Mouse (Mus musculus) CH12.LX (cell line): ENCODE measurements around the gene Slc17a9. TPM values are rescaled to one million over a fixed set of nuclear protein-coding genes. Genes with fewer than 3 reads are reported as not detected.

ENCODE experiments used
- DNase-seq: peaks from one replicate; pipeline ENCODE4 v3.0.0-alpha.2; 2013; ENCODE audit errors: extremely low read depth
- H3K27ac ChIP-seq: 2 replicates; pipeline ENCODE4 v1.5.1; 2012; ENCODE audit warnings: low read depth, mild to moderate bottlenecking, control low read depth, moderate library complexity; ENCODE audit not compliant: insufficient read depth
- H3K27me3 ChIP-seq: replicated peaks from 2 replicates; pipeline ENCODE3; 2012; ENCODE audit warnings: inconsistent platforms
- H3K36me3 ChIP-seq, 2 experiments: replicated peaks in 1 of 2; 2 replicates each; pipeline versions ENCODE3 to v1.6.1; 2012; ENCODE audit warnings: inconsistent platforms in 1 of 2, low read length in 1 of 2, mild to moderate bottlenecking in 1 of 2, mixed read lengths in 1 of 2, moderate library complexity in 1 of 2; ENCODE audit not compliant: control insufficient read depth in 1 of 2, insufficient read depth in 1 of 2
- H3K4me1 ChIP-seq, 2 experiments: 2 replicates each; pipeline ENCODE4 v1.6.1; 2012; ENCODE audit warnings: inconsistent platforms in 1 of 2, moderate library complexity in 1 of 2; ENCODE audit not compliant: insufficient read depth in 2 of 2, control insufficient read depth in 1 of 2
- H3K4me2 ChIP-seq: 2 replicates; pipeline ENCODE4 v1.6.1; 2012; ENCODE audit warnings: low read depth, mild to moderate bottlenecking, control low read depth; ENCODE audit not compliant: poor library complexity, insufficient read depth, severe bottlenecking
- H3K4me3 ChIP-seq, 3 experiments: fragments of 150-350 bp in 1 of 3; sonication (generic) in 1 of 3; replicated peaks in 1 of 3; 2 replicates each; pipeline versions ENCODE3 to v1.5.1; 2011 to 2012; ENCODE audit warnings: low read depth in 2 of 3, low read length in 2 of 3, mild to moderate bottlenecking in 2 of 3, moderate library complexity in 2 of 3, control low read depth in 1 of 3, improper control_type of control experiment in 1 of 3, inconsistent platforms in 1 of 3, mixed read lengths in 1 of 3; ENCODE audit not compliant: poor library complexity in 1 of 3
- H3K79me2 ChIP-seq: replicated peaks from 2 replicates; pipeline ENCODE4 v1.6.1; 2012; ENCODE audit warnings: mild to moderate bottlenecking, moderate library complexity; ENCODE audit not compliant: control insufficient read depth, poor library complexity, insufficient read depth, severe bottlenecking; ENCODE audit errors: extremely low read depth
- H3K9ac ChIP-seq: 2 replicates; pipeline ENCODE4 v1.6.1; 2012; ENCODE audit warnings: low read depth, mild to moderate bottlenecking, control low read depth, moderate library complexity; ENCODE audit not compliant: insufficient read depth
- H3K9me3 ChIP-seq: replicated peaks from 2 replicates; pipeline ENCODE3; 2012; ENCODE audit warnings: low read length, inconsistent platforms, mixed read lengths
- BHLHE40 ChIP-seq: IDR thresholded peaks from 2 replicates; pipeline ENCODE4 v1.6.1; 2011; ENCODE audit warnings: mild to moderate bottlenecking, low read depth, low read length, improper control_type of control experiment
- CHD1 ChIP-seq: IDR thresholded peaks from 2 replicates; pipeline ENCODE4 v1.6.1; 2012; ENCODE audit warnings: low read depth, low read length, improper control_type of control experiment, inconsistent platforms
- CHD2 ChIP-seq: IDR thresholded peaks from 2 replicates; pipeline ENCODE4 v1.6.1; 2011; ENCODE audit warnings: low read length, improper control_type of control experiment
- CTCF ChIP-seq, 2 experiments: IDR thresholded peaks in 1 of 2; conservative IDR thresholded peaks in 1 of 2; 2 replicates each; pipeline ENCODE4 v1.5.1; 2011 to 2012; ENCODE audit warnings: low read depth in 2 of 2, low read length in 2 of 2, improper control_type of control experiment in 1 of 2, inconsistent platforms in 1 of 2, mild to moderate bottlenecking in 1 of 2, moderate library complexity in 1 of 2
- E2F4 ChIP-seq: IDR thresholded peaks from 2 replicates; pipeline ENCODE4 v1.6.1; 2011; ENCODE audit warnings: low read depth, low read length, improper control_type of control experiment; ENCODE audit not compliant: insufficient replicate concordance
- ELF1 ChIP-seq: IDR thresholded peaks from 2 replicates; pipeline ENCODE4 v1.6.1; 2014; ENCODE audit warnings: low read depth, mild to moderate bottlenecking, inconsistent platforms, low read length, improper control_type of control experiment
- EP300 ChIP-seq: IDR thresholded peaks from 2 replicates; pipeline ENCODE4 v1.6.1; 2011; ENCODE audit warnings: low read length, improper control_type of control experiment
- ETS1 ChIP-seq: conservative IDR thresholded peaks from 2 replicates; pipeline ENCODE4 v1.6.1; 2012; ENCODE audit warnings: low read depth, mild to moderate bottlenecking, inconsistent platforms, low read length, improper control_type of control experiment, moderate library complexity
- GABPA ChIP-seq: IDR thresholded peaks from 2 replicates; pipeline ENCODE4 v1.6.1; 2012; ENCODE audit warnings: low read depth, low read length, improper control_type of control experiment, inconsistent platforms; ENCODE audit not compliant: insufficient replicate concordance
- HCFC1 ChIP-seq: IDR thresholded peaks from 2 replicates; pipeline ENCODE4 v1.6.1; 2012; ENCODE audit warnings: low read depth, mild to moderate bottlenecking, inconsistent platforms, low read length, improper control_type of control experiment
- IRF4 ChIP-seq: IDR thresholded peaks from 2 replicates; pipeline ENCODE4 v1.6.1; 2014; ENCODE audit warnings: low read depth, mild to moderate bottlenecking, inconsistent platforms, low read length, improper control_type of control experiment
- JUN ChIP-seq: IDR thresholded peaks from 2 replicates; pipeline ENCODE4 v1.6.1; 2011; ENCODE audit warnings: low read depth, mild to moderate bottlenecking, low read length, improper control_type of control experiment, moderate library complexity; ENCODE audit not compliant: insufficient read depth
- JUND ChIP-seq: conservative IDR thresholded peaks from 2 replicates; pipeline ENCODE4 v1.6.1; 2011; ENCODE audit warnings: low read depth, low read length, improper control_type of control experiment
- KAT2A ChIP-seq: IDR thresholded peaks from 2 replicates; pipeline ENCODE4 v1.6.1; 2012; ENCODE audit warnings: low read length, improper control_type of control experiment, inconsistent platforms; ENCODE audit not compliant: insufficient replicate concordance
- MAFK ChIP-seq: IDR thresholded peaks from 2 replicates; pipeline ENCODE4 v1.6.1; 2011; ENCODE audit warnings: low read length, improper control_type of control experiment; ENCODE audit not compliant: insufficient replicate concordance
- MAX ChIP-seq: IDR thresholded peaks from 2 replicates; pipeline ENCODE4 v1.6.1; 2011; ENCODE audit warnings: low read length, improper control_type of control experiment
- MAZ ChIP-seq: IDR thresholded peaks from 2 replicates; pipeline ENCODE4 v1.6.1; 2012; ENCODE audit warnings: low read depth, mild to moderate bottlenecking, inconsistent platforms, low read length, improper control_type of control experiment, moderate library complexity
- MEF2A ChIP-seq: IDR thresholded peaks from 2 replicates; pipeline ENCODE4 v1.6.1; 2014; ENCODE audit warnings: low read depth, mild to moderate bottlenecking, inconsistent platforms, low read length, improper control_type of control experiment, borderline replicate concordance
- MXI1 ChIP-seq: IDR thresholded peaks from 2 replicates; pipeline ENCODE4 v1.6.1; 2011; ENCODE audit warnings: mild to moderate bottlenecking, low read depth, low read length, improper control_type of control experiment
- MYC ChIP-seq: IDR thresholded peaks from 2 replicates; pipeline ENCODE4 v1.6.1; 2011; ENCODE audit warnings: low read depth, mild to moderate bottlenecking, improper control_type of control experiment, low read length
- NELFE ChIP-seq: IDR thresholded peaks from 2 replicates; pipeline ENCODE4 v1.6.1; 2011; ENCODE audit warnings: low read depth, low read length, improper control_type of control experiment
- NRF1 ChIP-seq: IDR thresholded peaks from 2 replicates; pipeline ENCODE4 v1.6.1; 2014; ENCODE audit warnings: low read depth, mild to moderate bottlenecking, inconsistent platforms, low read length, improper control_type of control experiment, moderate library complexity
- PAX5 ChIP-seq: IDR thresholded peaks from 2 replicates; pipeline ENCODE4 v1.6.1; 2012; ENCODE audit warnings: low read length, inconsistent platforms, mixed read lengths
- POLR2A ChIP-seq: IDR thresholded peaks from 2 replicates; pipeline ENCODE4 v1.6.1; 2011; ENCODE audit warnings: low read depth, mild to moderate bottlenecking, improper control_type of control experiment, low read length
- POLR2AphosphoS2 ChIP-seq: IDR thresholded peaks from 2 replicates; pipeline ENCODE4 v1.6.1; 2011; ENCODE audit warnings: low read depth, low read length, improper control_type of control experiment
- RAD21 ChIP-seq: IDR thresholded peaks from 2 replicates; pipeline ENCODE4 v1.6.1; 2011; ENCODE audit warnings: low read depth, mild to moderate bottlenecking, low read length, improper control_type of control experiment, moderate library complexity
- RCOR1 ChIP-seq: conservative IDR thresholded peaks from 2 replicates; pipeline ENCODE4 v1.6.1; 2012; ENCODE audit warnings: low read depth, mild to moderate bottlenecking, inconsistent platforms, low read length, improper control_type of control experiment
- SIN3A ChIP-seq: IDR thresholded peaks from 2 replicates; pipeline ENCODE4 v1.6.1; 2012; ENCODE audit warnings: low read length, improper control_type of control experiment, inconsistent platforms
- SMC3 ChIP-seq: IDR thresholded peaks from 2 replicates; pipeline ENCODE4 v1.6.1; 2011; ENCODE audit warnings: low read depth, low read length, improper control_type of control experiment
- TBP ChIP-seq: conservative IDR thresholded peaks from 2 replicates; pipeline ENCODE4 v1.6.1; 2011; ENCODE audit warnings: low read depth, low read length, improper control_type of control experiment
- TCF12 ChIP-seq: IDR thresholded peaks from 2 replicates; pipeline ENCODE4 v1.6.1; 2014; ENCODE audit warnings: low read depth, mild to moderate bottlenecking, inconsistent platforms, low read length, improper control_type of control experiment
- UBTF ChIP-seq: IDR thresholded peaks from 2 replicates; pipeline ENCODE4 v1.6.1; 2012; ENCODE audit warnings: low read depth, mild to moderate bottlenecking, inconsistent platforms, low read length, improper control_type of control experiment, moderate library complexity
- USF1 ChIP-seq: IDR thresholded peaks from 2 replicates; pipeline ENCODE4 v1.6.1; 2014; ENCODE audit warnings: low read depth, mild to moderate bottlenecking, inconsistent platforms, low read length, improper control_type of control experiment
- USF2 ChIP-seq: conservative IDR thresholded peaks from 2 replicates; pipeline ENCODE4 v1.6.1; 2011; ENCODE audit warnings: low read depth, low read length, improper control_type of control experiment
- ZC3H11A ChIP-seq: IDR thresholded peaks from 2 replicates; pipeline ENCODE4 v1.6.1; 2012; ENCODE audit warnings: low read depth, mild to moderate bottlenecking, inconsistent platforms, low read length, improper control_type of control experiment
- ZKSCAN1 ChIP-seq: IDR thresholded peaks from 2 replicates; pipeline ENCODE4 v1.6.1; 2012; ENCODE audit warnings: low read depth, inconsistent platforms, low read length, improper control_type of control experiment, borderline replicate concordance
- ZMIZ1 ChIP-seq: IDR thresholded peaks from 2 replicates; pipeline ENCODE4 v1.6.1; 2012; ENCODE audit warnings: low read depth, mild to moderate bottlenecking, inconsistent platforms, low read length, improper control_type of control experiment
- ZNF384 ChIP-seq: IDR thresholded peaks from 2 replicates; pipeline ENCODE4 v1.6.1; 2012; ENCODE audit warnings: low read depth, low read length, improper control_type of control experiment, inconsistent platforms
- dilution Hi-C: fragments of 300-500 bp; cut with MboI; formaldehyde crosslinking; loops from 2 replicates; pipeline ENCODE4 v1.14.3; 2020; ENCODE audit warnings: low sequenced_read_pairs; ENCODE audit not compliant: extremely low pct_unique_long_range_greater_than_20kb, extremely low pct_ligation_motif_present
- in situ Hi-C: fragments of 300-500 bp; cut with MboI; formaldehyde crosslinking; loops from 3 replicates; pipeline ENCODE4 v1.14.3; 2019; ENCODE audit warnings: low sequenced_read_pairs, low pct_ligation_motif_present, low pct_unique_long_range_greater_than_20kb, mixed read lengths
- polyA plus RNA-seq: library from polyadenylated mRNA; unstranded; fragments of >175 nt; gene quantifications from 2 replicates; pipeline ENCODE4 v1.2.1, GENCODE M21; 2012; ENCODE audit warnings: low read depth; ENCODE audit not compliant: insufficient read length
- total RNA-seq, 2 experiments: library from RNA; depleted of rRNA; stranded (reverse); fragments of 300-350 nt in 1 of 2; fragments of >200 nt in 1 of 2; gene quantifications; 2 replicates each; pipeline ENCODE4 v1.2.3; 2012 to 2014

The Slc17a9 gene
- 13.4 and 16.2 TPM in 2 replicates for total RNA-seq (2012; rRNA removed)
- total RNA-seq (2014; rRNA removed), result 6.5 and 7.2 TPM in 2 replicates
- polyA plus RNA-seq, result 23.7 and 26.0 TPM in 2 replicates

DNA sequence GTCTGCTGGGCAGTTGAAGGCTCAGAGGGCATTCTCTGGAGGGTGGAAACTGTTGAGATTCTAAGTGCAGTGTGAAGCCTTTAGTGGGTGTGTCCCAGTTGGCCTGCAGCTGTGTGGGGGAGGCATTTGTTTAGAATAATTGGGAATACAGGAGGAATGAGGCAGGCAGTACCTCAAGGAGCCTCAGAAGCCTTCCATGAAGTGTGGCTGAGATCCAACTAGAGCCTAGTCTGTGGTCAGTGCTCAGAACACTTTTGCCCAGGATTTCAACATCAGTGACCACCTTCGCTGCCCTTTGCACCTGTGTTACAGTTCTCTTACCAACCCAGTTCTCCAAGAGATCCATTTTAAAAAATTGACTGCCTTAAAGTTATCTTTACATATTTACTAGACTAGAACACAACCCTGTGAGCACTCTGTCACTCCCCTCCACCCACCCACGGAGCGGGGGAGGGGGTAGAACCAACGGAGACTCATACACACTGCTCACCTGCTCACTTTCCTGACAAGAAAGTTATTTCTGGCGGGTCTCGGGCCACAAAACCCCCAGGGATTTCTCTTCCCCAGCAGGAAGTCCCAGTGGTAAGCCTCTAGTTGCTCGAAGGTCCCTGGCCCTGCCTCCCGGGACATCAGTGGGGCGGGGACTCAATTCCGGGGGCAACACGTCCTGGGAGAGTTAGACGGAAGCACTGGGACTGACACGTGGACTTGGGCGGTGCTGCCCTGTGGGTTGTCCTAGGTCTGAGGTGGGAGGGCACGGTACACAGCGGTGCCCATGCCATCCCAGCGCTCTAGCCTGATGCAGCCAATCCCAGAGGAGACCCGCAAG is at the start of gene Slc17a9:
Gene Slc17a9, plus strand, starts transcription at position 679 of the 829 bp plus-strand sequence.
- peak; percentile 92 for DNase-seq
- Histone ChIP-seq H3K4me3 (peak within 1 kb of the TSS; percentile 61 to 84 (median 62)), H3K27ac (peak within 1 kb of the TSS; percentile 65), H3K9me3 (no peaks in the 10 kb centered on the region), H3K27me3 (no peaks in the 10 kb centered on the region), H3K9ac (peak within 1 kb of the TSS; percentile 58), H3K79me2 (peaks cover 7% of the 10 kb centered on the region), H3K4me1 (peaks cover 16 to 48% of the 10 kb centered on the region in 2 experiments), H3K36me3 (peaks cover 21 to 57% of the 10 kb centered on the region in 2 experiments), H3K4me2 (peak within 1 kb of the TSS; percentile 74)
- TF ChIP-seq MEF2A, result peak; percentile 98
- TF ChIP-seq NRF1, result no peak
- TF ChIP-seq BHLHE40, result peak; percentile 90
- TF ChIP-seq MYC, result peak; percentile 90
- no peak for TF ChIP-seq E2F4
- peak; percentile 85 for TF ChIP-seq CHD2
- no peak for TF ChIP-seq ZNF384
- TF ChIP-seq MXI1, result peak; percentile 97
- TF ChIP-seq KAT2A, result no peak
- TF ChIP-seq JUND, result no peak
- TF ChIP-seq USF1, result peak; percentile 49; the same call in 1 of the 2 replicates
- peak; percentile 86 for TF ChIP-seq ETS1
- no peak for TF ChIP-seq CHD1
- TF ChIP-seq SMC3, result no peak
- no peak for TF ChIP-seq ZKSCAN1
- 0 out of 2 replicates have a peak, but pooled peaks have one; percentile 8 for TF ChIP-seq RCOR1
- peak; percentile 61; the same call in 1 of the 2 replicates for TF ChIP-seq NELFE
- TF ChIP-seq ZC3H11A, result no peak
- no peak for TF ChIP-seq RAD21
- TF ChIP-seq IRF4, result peak; percentile 70
- no peak for TF ChIP-seq CTCF (conservative IDR thresholded peaks at IDR 0.05 in 1 of 2, IDR thresholded peaks at IDR 0.05 in 1 of 2; ENCODE audit: low read depth in 2 of 2, low read length in 2 of 2)
- TF ChIP-seq ELF1, result peak; percentile 84
- no peak for TF ChIP-seq GABPA
- peak; percentile 94 for TF ChIP-seq MAX
- peak; percentile 36; the same call in 1 of the 2 replicates for TF ChIP-seq HCFC1
- no peak for TF ChIP-seq USF2
- peak; percentile 48 for TF ChIP-seq TCF12
- TF ChIP-seq UBTF, result no peak
- TF ChIP-seq EP300, result 0 out of 2 replicates have a peak, but pooled peaks have one; percentile 47
- peak; percentile 94 for TF ChIP-seq POLR2AphosphoS2
- TF ChIP-seq JUN, result no peak
- no peak for TF ChIP-seq ZMIZ1
- TF ChIP-seq POLR2A, result peak; percentile 77
- no peak for TF ChIP-seq TBP
- no peak for TF ChIP-seq PAX5
- TF ChIP-seq MAFK, result no peak
- TF ChIP-seq SIN3A, result peak; percentile 86; the same call in 1 of the 2 replicates
- TF ChIP-seq MAZ, result peak; percentile 75; the same call in 1 of the 2 replicates
- in situ Hi-C loops (loop anchor here (25.0 kb wide), 1 partner anchor 638 kb away; the partner anchor contains the start of genes Arfrp1 and Zgpat), dilution Hi-C loops (no loop called here)
